Mouse (Mus musculus) midbrain, embryonic 10.5 days (tissue): ENCODE data around the gene Ank. TPM values are rescaled to one million over a fixed set of nuclear protein-coding genes. Genes with fewer than 3 reads are reported as not detected.
"Not testable (repeated sequence)": the region's sequence is repeated elsewhere in the genome, so short reads cannot be mapped to it uniquely, and the experiment has no call there.

Experiments used
- DNase-seq: peaks from one replicate; pipeline ENCODE4 v3.0.0-alpha.2; 2017; ENCODE audit warnings: low spot score
- H3K27ac ChIP-seq: fragments of 300-500 bp; sonication (generic); replicated peaks from 2 replicates; pipeline ENCODE4 v1.5.1; 2016; ENCODE audit warnings: mild to moderate bottlenecking
- H3K27me3 ChIP-seq: fragments of 300-500 bp; sonication (generic); 2 replicates; pipeline ENCODE4 v1.6.1; 2016; ENCODE audit warnings: low read depth, mild to moderate bottlenecking; ENCODE audit not compliant: poor library complexity, severe bottlenecking
- H3K36me3 ChIP-seq: fragments of 300-500 bp; sonication (generic); 2 replicates; pipeline ENCODE4 v1.6.1; 2016; ENCODE audit warnings: mild to moderate bottlenecking, moderate library complexity
- H3K4me1 ChIP-seq: fragments of 300-500 bp; sonication (generic); 2 replicates; pipeline ENCODE4 v1.6.1; 2016
- H3K4me3 ChIP-seq: fragments of 300-500 bp; sonication (generic); 2 replicates; pipeline ENCODE4 v1.5.1; 2016; ENCODE audit warnings: mild to moderate bottlenecking, moderate library complexity
- H3K9me3 ChIP-seq: fragments of 300-500 bp; sonication (generic); replicated peaks from 2 replicates; pipeline ENCODE4 v1.6.1; 2016; ENCODE audit warnings: mild to moderate bottlenecking
- WGBS: fragments of 180-500 bp; shearing (Covaris S2); methylation state at CpG from one replicate; pipeline ENCODE4 v1.1.7; 2016; 5-methylcytosine and 5-hydroxymethylcytosine counted together
- polyA plus RNA-seq: library from polyadenylated mRNA; unstranded; fragments of >200 nt; fragmentation: Nextera tagmentation; extraction: Ambion mirVana; gene quantifications from 2 replicates; pipeline ENCODE4 v1.2.1, GENCODE M21; 2016

Gene Ank
- polyA plus RNA-seq, 1 experiment from 2014 or later = 6.3 TPM

- H3K27me3 ChIP-seq = no peaks in the 10 kb centered on the region
- H3K4me1 ChIP-seq = no peaks in the 10 kb centered on the region
- H3K4me3 ChIP-seq = no peak overlapping the region
- H3K36me3 ChIP-seq = no peaks in the 10 kb centered on the region
- no peak for DNase-seq
- H3K9me3 ChIP-seq = no peaks in the 10 kb centered on the region
- WGBS = 84% methylated on average over 5 of the region's 5 CpGs
- H3K27ac ChIP-seq = no peak overlapping the region
Measured at GRCm38 (mm10) chr15:27450689-27451088, 15.8 kb upstream of the Ank start.

DNA sequence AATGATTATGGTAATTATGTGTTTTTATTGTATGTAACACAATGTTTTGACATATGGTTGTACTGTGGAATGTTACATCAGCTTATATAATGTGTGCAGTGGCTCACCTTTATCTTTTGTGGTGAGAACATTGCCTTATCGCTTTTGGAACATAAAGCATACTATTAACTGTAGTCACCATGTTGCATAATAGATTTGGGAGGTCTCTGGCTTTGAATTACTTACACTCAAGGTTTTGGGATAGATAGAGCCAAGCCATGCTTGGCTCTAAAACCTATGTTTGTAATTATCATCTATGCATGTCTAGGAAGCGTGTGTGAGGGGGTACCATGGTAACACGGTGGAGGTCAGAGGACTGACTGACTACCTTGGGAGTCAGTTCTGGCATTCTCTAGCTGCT lies 14.7 kb upstream of the Ank start:
- Histone ChIP-seq H3K4me3 (no peak overlapping the region), H3K9me3 (no peaks in the 10 kb centered on the region), H3K27ac (no peak overlapping the region), H3K27me3 (no peaks in the 10 kb centered on the region), H3K4me1 (no peaks in the 10 kb centered on the region), H3K36me3 (no peaks in the 10 kb centered on the region)
- 86% methylated on average over 3 of the region's 3 CpGs for WGBS
- DNase-seq = no peak

DNA sequence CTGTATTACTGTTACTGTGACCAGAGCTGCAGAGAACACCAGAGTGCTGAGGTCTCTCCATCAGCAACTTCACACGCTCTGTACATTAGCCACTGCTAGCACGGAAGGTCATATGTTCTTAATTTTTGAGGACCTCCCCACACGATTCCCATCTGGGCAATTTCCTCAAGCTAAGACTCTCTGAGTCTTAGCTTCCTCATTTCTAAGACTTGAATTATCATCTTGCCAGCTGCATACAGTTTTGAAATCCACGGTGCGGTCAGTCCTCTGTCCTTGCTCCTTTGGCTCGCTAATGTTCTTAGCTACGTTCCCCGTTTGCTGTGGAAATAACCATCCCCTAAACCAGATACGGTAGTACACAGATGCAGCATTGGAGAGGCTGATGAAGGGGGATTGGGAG lies 14.0 kb upstream of the Ank start:
- H3K27ac ChIP-seq = no peak overlapping the region
- 90% methylated on average over 9 of the region's 9 CpGs for WGBS

DNA sequence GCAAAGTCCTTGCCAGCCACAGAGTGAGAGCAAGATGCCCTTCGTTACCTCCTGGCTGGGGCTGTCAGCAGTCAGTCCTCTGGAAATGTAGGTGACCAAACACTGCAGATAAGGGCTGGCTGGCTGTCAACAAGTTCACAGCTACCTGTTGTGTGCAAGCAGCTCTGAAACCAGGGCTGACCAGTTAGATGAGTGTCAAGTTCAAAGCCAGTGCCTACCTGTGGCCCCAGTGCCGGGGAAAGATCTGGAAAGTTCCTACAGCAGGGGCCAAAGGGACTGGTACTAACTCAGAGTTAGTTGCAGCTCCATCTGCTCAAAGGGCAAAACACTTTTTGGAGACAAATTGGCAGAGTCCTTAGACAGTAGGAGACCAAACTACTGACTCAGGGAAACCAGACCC lies 9.5 kb upstream of the Ank start:
- H3K4me3 ChIP-seq = no peak overlapping the region
- WGBS = 92% methylated on average over 2 of the region's 2 CpGs
- H3K9me3 ChIP-seq = no peaks in the 10 kb centered on the region
- peaks cover 9% of the 10 kb centered on the region for H3K4me1 ChIP-seq
- H3K36me3 ChIP-seq = no peaks in the 10 kb centered on the region
- peaks cover 4% of the 10 kb centered on the region; the same call in 1 of the 2 replicates for H3K27me3 ChIP-seq
- DNase-seq = no peak
- no peak overlapping the region for H3K27ac ChIP-seq

More for the DNA sequence above, 14.0 kb upstream of the Ank start:
- H3K4me3 ChIP-seq = no peak overlapping the region
- H3K36me3 ChIP-seq = no peaks in the 10 kb centered on the region
- no peaks in the 10 kb centered on the region for H3K4me1 ChIP-seq
- H3K27me3 ChIP-seq = no peaks in the 10 kb centered on the region
- DNase-seq = no peak
- no peaks in the 10 kb centered on the region for H3K9me3 ChIP-seq

DNA sequence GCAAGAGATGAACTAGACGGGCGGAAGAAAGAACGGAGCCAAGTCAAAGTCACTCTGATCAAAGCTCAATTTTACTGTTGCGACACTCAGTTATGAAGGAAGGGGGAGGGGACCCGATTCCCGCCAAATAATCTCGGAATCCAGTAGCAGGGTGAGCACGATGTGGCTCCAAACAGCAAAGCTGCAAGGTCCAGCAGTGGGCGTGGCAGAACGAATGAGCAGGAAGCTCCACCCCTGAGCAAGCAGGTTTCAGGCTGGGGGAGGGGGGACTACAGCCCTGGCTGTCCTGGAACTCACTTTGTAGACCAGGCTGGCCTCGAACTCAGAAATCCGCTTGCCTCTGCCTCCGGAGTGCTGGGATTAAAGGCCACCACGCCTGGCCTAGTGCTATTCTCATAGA lies 6.7 kb upstream of the Ank start:
- 62% methylated on average over 14 of the region's 14 CpGs for WGBS
- DNase-seq = not testable (repeated sequence)

DNA sequence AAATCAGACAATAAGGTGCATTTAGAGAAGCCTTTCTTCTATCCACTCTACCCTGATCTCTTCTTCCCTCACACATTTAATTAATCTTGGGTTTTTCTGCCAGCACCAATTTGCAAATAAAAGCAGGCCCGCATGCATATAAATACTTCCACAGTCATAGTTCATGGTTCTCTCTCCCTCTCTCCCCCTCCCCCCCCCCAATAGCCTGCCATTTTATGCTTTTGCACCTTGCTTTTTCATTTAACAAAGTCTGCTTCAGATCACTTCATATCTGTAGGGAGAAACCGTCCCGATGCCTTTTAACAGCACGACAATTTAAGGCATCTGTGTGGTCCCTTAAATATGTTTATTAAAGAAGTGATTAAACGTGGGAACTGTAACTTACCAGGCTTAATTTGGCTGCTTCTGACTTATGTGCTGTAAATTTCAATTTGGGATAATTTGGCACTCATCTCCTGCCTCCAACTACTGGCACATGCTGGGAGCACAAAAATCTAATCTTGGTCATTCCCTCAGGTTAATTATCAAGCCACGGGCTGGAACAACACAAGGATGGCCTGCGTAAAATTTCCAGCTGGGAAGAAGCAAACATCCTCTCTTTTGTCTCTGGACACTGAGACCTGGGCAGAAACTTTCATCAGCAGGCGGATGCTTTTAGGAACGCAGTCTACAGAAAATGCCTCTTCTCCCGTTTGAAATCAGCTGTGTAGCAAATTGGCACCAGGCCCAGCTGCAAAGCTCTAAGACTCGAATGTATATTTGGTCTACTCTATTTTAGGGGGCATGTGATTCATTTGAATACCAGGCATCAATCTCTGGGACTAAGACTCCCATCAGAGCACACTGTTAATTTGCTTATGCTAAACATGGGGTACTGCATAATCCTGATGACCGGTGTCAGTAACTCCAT lies 4.9 kb upstream of the Ank start:
- 62% methylated on average over 12 of the region's 12 CpGs for WGBS
- H3K9me3 ChIP-seq = no peaks in the 10 kb centered on the region
- no peaks in the 10 kb centered on the region for H3K36me3 ChIP-seq
- DNase-seq = no peak
- peaks cover 7% of the 10 kb centered on the region; the same call in 1 of the 2 replicates for H3K27me3 ChIP-seq
- H3K4me1 ChIP-seq = peaks cover 19% of the 10 kb centered on the region
- no peak overlapping the region for H3K27ac ChIP-seq
- H3K4me3 ChIP-seq = no peak overlapping the region

More for the DNA sequence above, 6.7 kb upstream of the Ank start:
- H3K4me3 ChIP-seq, H3K9me3 ChIP-seq, H3K27ac ChIP-seq, H3K36me3 ChIP-seq, H3K27me3 ChIP-seq: not testable (repeated sequence)
- peaks cover 10% of the 10 kb centered on the region for H3K4me1 ChIP-seq

DNA sequence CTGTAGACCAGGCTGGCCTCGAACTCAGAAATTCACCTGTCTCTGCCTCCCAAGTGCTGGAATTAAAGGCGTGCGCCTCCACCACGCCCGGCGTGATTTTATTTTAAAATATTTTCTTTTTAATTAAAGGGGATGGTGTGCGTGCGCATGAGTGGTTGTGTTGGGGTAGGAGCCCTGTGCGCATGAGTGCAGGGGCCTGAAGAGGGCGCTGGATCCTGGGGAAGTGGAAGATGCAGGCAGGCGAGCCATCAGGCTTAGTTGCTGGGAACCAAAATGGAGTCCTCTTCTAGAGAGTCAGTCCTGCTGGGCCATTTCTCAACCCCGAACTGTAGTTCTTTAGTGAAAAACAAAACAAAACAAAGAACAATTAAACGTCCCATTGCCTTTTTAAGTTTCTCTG lies 2.6 kb upstream of the Ank start:
- no peak for DNase-seq
- H3K4me1 ChIP-seq = peaks cover 30% of the 10 kb centered on the region
- H3K27me3 ChIP-seq = peaks cover 20% of the 10 kb centered on the region
- no peak overlapping the region for H3K27ac ChIP-seq
- H3K4me3 ChIP-seq = no peak overlapping the region
- H3K36me3 ChIP-seq = no peaks in the 10 kb centered on the region
- no peaks in the 10 kb centered on the region for H3K9me3 ChIP-seq
- 93% methylated on average over 13 of the region's 13 CpGs for WGBS

DNA sequence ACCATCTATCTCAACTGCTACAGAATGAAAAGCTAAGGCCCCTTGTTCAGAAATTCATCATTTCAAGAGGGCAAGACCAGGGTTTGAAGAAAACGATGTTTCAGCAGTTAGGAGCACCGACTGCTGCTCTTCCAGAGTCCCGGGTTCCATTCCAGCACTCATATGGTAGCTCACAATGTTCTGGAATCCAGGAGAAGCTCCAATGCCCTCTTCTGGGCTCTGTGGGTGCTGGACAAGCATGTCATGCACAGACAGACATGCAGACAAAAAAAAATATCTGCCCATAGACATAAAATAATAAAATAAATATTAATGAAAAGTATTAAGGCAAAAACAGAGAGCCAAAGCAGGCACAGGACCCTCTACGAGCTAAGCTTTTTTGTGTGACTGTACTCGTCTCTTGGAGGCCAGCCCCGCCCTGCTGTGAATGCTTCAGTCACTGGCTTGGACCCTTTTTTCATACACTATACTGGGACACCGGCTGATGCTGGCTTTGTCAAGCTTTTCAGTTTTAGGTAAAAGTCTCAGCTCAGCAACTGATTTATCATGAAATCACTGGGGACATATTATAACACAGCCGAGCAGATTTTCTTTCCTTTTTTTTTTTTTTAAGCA lies 979 bp upstream of the Ank start:
- H3K4me1 ChIP-seq = peaks cover 30% of the 10 kb centered on the region
- H3K9me3 ChIP-seq = no peaks in the 10 kb centered on the region
- no peaks in the 10 kb centered on the region for H3K36me3 ChIP-seq
- 0 out of 2 replicates have a peak overlapping the region, but pooled peaks have one; percentile 90 for H3K27ac ChIP-seq
- DNase-seq = peak; percentile 23
- 23% methylated on average over 8 of the region's 8 CpGs for WGBS
- H3K27me3 ChIP-seq = peaks cover 20% of the 10 kb centered on the region
- H3K4me3 ChIP-seq = peak overlapping the region; percentile 82

DNA sequence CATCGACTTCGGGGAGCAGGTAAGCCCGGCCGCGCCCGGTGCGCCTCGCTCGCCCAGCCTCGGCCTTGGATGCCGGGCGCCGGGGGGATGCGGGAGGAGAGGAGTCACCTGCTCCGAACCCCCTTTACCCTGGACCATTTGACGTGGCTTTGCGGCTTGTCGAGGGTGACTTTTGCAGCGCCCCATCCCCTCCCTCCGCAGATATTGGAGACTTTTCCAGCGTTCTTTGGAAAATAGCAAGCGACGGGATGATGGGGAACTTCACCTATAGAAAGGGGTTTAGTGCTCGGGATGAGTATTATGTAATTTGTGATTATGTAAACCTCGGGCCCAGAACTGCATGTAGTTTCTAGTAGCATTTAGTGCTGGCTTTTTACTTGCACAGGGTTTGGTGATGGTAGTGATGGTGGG lies 609 bp downstream of the Ank start:
- H3K27me3 ChIP-seq = peaks cover 20% of the 10 kb centered on the region
- peaks cover 19% of the 10 kb centered on the region for H3K4me1 ChIP-seq
- DNase-seq = no peak
- 1% methylated on average over 25 of the region's 25 CpGs for WGBS
- H3K27ac ChIP-seq = peak overlapping the region; percentile 90
- no peaks in the 10 kb centered on the region for H3K9me3 ChIP-seq
- H3K4me3 ChIP-seq = peak overlapping the region; percentile 82
- H3K36me3 ChIP-seq = no peaks in the 10 kb centered on the region

GRCm38 (mm10) chr15:27467641-27468040 lies 1.2 kb downstream of the Ank start:
- Histone ChIP-seq H3K9me3 (no peaks in the 10 kb centered on the region), H3K27ac (no peak overlapping the region), H3K4me3 (peak overlapping the region; percentile 82), H3K27me3 (peaks cover 20% of the 10 kb centered on the region), H3K4me1 (peaks cover 19% of the 10 kb centered on the region), H3K36me3 (no peaks in the 10 kb centered on the region)
- WGBS = 13% methylated on average over 7 of the region's 7 CpGs
- no peak for DNase-seq

- H3K4me3 ChIP-seq = no peak overlapping the region
- 88% methylated on average over 4 of the region's 4 CpGs for WGBS
- H3K27ac ChIP-seq = no peak overlapping the region
- H3K4me1 ChIP-seq = peaks cover 19% of the 10 kb centered on the region
- no peaks in the 10 kb centered on the region for H3K36me3 ChIP-seq
- no peaks in the 10 kb centered on the region for H3K9me3 ChIP-seq
- no peak for DNase-seq
- H3K27me3 ChIP-seq = peaks cover 20% of the 10 kb centered on the region
Measured at GRCm38 (mm10) chr15:27468822-27469488, 2.5 kb downstream of the Ank start.

DNA sequence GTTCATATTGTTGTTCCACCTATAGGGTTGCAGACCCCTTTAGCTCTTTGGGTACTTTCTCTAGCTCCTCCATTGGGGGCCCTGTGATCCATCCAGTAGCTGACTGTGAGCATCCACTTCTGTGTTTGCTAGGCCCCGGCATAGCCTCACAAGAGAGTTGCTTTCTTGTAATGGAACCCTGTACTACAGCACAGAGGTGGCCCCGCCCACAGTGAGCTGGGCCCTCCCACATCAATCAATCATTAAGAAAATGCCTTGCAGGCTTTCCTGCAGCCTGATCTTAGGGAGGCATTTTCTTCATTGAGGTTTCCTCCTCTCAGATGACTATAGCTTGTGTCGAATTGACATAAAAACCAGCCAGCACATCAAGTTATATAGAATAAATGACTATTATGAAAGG lies 3.9 kb downstream of the Ank start:
- H3K4me3 ChIP-seq, H3K36me3 ChIP-seq, H3K27ac ChIP-seq, H3K9me3 ChIP-seq, DNase-seq: not testable (repeated sequence)
- Histone ChIP-seq H3K27me3 (peaks cover 19% of the 10 kb centered on the region), H3K4me1 (peaks cover 18% of the 10 kb centered on the region)
- 69% methylated on average over 3 of the region's 3 CpGs for WGBS

DNA sequence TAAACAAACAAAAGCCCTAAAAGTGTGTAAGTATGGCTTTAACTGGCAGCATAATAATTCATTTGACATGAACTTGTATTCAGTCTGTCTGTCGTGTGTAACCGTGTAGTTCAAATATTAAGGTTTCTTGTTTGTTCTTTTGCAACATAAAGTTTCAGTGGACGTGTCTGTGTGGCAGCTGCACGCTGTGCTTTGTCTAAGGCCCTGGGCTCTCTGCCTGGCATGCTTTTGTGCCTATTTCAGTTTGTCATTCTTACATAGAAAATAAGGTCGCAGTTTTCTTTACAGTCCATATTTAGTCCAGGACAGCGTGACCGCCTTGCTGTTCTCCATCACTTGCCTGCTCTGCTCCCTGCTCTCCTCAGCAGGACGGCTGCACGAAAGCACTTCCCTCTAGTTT lies 5.8 kb downstream of the Ank start:
- DNase-seq = no peak
- Histone ChIP-seq H3K27me3 (peaks cover 12% of the 10 kb centered on the region), H3K36me3 (no peaks in the 10 kb centered on the region), H3K4me1 (peaks cover 6% of the 10 kb centered on the region), H3K4me3 (no peak overlapping the region), H3K27ac (no peak overlapping the region), H3K9me3 (no peaks in the 10 kb centered on the region)
- 79% methylated on average over 9 of the region's 9 CpGs for WGBS
